Mouse (Mus musculus) erythroid progenitor cell, adult 5-6 weeks (primary cell): ENCODE measurements around the gene Gucd1. TPM values are rescaled to one million over a fixed set of nuclear protein-coding genes. Genes with fewer than 3 reads are reported as not detected.
A peak's percentile ranks its signal among the peaks of the same experiment; 100 is the strongest.
"Not testable (repeated sequence)": the region's sequence is repeated elsewhere in the genome, so short reads cannot be mapped to it uniquely, and the experiment has no call there.

Source experiments
- ATAC-seq: replicated peaks from 2 replicates; pipeline ENCODE4 v1.8.0; 2016; ENCODE audit warnings: moderate number of reproducible peaks, mild to moderate bottlenecking, moderate TSS enrichment, inconsistent platforms; ENCODE audit not compliant: poor library complexity, low FRiP score, severe bottlenecking
- total RNA-seq, 2 experiments: library from RNA; stranded (forward) in 1 of 2; stranded (reverse) in 1 of 2; fragments of 150-400 nt in 1 of 2; fragments of 186-747, 209-891 nt in 1 of 2; gene quantifications; 2 replicates each; pipeline versions ENCODE4 v1.2.3 to v1.2.4; 2015 to 2017; ENCODE audit warnings: low replicate concordance in 2 of 2

Gene Gucd1
- total RNA-seq, 2 experiments from 2014 or later, result 89.7 to 90.9 TPM

GRCm38 (mm10) chr10:75510446-75510845 lies 7.3 kb downstream of the Gucd1 start:
- ATAC-seq, result no peak

GRCm38 (mm10) chr10:75505928-75506327 lies 11.8 kb downstream of the Gucd1 start:
- not testable (repeated sequence) for ATAC-seq

DNA sequence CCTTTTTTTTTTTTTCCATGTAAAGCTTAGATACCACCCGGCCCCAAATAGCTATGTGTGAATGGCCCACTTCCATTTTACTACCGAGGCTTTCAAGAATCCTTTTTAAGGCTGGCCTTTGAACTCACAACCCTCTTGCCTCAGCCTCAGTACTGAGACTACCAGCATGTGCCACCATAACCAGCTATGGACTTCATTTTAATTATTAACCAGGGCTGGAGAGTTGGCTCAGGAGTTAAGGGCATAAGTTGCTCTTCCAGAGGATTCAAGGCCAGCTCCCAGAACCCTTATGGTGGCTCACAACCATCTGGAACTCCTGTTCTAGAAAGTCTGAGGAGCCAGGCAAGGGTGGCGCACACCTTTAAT lies 12.7 kb downstream of the Gucd1 start:
- no peak for ATAC-seq

DNA sequence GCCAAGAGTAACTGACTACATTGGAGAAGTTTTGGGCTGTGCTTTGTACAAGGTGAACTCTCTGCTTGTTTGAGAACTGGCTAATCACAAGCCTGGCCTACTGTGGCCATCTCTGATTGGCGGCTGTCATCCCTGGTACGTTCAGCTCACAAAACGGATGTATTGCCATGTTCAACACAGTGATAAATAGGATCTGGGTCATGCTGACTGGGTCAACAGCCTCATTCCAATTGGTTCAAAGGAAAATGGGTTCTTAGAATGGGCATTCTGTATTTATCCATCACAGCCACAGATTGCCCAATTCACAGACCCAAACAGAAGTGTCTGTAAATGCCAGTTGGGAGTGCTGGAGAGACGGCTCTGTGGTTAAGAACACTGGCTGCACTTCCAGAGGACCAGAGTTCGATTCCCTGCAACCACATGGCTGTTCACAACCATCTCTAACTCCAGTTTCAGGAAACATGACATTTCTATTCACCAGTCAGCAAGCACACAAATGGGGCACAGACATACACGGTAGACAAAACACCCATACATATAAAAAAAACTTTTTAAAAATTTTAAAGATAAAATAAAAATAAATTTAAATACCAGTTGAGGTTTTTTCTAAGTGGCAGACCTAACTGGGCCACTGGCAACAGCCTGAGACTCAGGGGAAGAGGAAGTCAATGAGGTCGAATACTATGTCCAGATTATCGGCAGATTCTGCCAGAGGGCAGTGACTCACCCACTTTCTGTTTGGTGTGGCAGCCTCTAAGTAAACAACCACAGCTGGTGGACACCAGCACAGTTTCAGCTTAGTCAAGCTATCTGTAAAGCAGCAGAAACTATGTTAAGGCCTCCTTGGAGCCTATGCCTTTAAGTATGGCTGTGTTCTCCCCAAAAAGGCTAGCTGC lies 13.3 kb downstream of the Gucd1 start:
- ATAC-seq, result no peak

DNA sequence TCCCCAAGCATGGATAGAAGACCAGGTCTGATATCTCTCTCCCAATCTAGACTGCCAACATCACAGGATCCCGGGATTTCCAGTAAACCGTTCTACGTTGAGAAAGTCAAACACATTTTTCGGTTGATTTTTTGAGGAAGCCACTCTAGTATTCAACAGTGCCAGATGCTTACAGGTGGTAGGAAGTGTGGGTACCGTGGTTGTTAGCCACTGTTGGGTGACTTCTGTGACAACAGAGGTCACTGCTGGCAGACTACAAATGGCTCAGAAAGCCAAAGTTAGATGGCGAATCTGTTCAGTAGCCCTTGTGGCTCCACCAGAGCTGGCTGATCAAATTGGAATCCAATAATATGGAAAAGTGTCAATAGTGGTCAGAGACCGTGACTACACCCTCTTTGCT lies 14.1 kb downstream of the Gucd1 start:
- ATAC-seq, result no peak

DNA sequence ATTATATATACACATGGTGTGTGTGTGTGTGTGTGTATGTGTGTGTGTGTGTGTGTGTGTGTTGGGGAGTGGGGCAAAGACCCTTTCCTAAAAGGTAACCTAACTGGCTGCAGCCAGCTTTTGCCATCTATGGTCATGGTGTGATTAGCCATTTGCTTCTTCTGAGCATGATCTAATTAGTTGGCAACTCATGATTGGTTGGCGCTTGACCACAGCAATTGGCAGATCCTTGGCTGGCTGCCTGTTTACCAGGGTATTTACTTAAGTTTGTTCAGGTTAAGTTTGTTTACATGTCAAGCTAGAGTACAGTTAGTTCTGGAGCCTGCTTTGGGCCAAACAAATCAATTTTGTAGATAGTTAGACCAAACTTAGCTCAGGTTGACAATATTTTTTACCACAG lies 16.1 kb downstream of the Gucd1 start:
- no peak for ATAC-seq

- ATAC-seq, result peak; percentile 42
Measured at GRCm38 (mm10) chr10:75500345-75500744, 17.4 kb downstream of the Gucd1 start.

GRCm38 (mm10) chr10:75499791-75500190 lies 18.0 kb downstream of the Gucd1 start:
- no peak for ATAC-seq

DNA sequence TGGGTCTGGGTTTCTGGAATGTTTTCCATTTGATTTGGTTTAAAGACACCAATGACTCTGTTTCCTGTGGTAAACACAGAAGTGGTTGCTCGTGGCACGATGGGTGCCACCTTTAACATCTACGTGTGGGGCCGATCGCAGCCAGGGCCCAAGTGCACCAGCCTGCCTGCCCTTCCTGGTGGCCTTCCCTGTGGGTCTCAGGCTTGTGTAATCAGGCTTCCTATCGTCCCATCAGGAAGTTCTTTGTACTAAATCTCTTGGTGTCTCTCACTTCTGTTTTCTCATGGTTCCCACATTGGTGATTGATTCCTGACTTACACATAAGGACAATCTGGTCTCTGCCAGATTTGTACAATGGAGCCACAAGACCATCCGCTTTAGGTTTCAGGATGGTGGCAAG lies 18.6 kb downstream of the Gucd1 start:
- not testable (repeated sequence) for ATAC-seq

- ATAC-seq, result no peak
Measured at GRCm38 (mm10) chr10:75495921-75496320, 21.9 kb downstream of the Gucd1 start.

DNA sequence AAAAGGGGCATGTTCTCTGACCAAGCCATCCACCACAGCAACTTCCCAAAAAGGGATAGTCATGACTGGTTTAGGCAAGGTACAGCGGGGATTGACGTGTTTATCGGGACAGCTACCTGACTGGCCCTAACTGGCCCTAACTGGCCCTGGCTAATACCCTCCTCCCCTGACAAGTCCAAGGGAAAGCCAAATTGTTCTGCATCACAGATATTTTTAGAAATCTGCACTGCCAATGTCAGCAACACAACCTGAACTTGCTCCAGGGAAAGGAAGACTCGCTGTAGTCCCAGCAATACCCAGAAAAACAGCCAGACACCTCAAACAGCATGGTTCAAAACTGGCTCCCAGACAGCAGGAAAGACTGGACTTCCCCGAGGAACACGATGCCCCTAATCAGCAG lies 22.5 kb downstream of the Gucd1 start:
- no peak for ATAC-seq

DNA sequence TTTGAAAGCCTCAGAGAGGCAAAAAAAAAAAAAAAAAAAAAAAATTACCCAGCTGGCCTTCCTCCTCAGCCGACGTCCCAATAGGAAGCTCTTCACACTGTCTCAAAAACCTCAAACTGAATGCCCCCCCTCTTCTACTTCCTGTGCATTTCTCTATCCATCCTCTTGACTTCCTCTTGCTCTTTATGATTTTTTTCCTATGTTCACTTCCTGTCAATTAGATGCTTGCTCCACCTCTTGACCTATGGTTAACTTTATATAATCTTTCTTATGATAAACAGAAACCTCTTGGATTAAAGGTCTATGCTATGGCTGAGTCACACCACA lies 25.9 kb downstream of the Gucd1 start:
- no peak for ATAC-seq

DNA sequence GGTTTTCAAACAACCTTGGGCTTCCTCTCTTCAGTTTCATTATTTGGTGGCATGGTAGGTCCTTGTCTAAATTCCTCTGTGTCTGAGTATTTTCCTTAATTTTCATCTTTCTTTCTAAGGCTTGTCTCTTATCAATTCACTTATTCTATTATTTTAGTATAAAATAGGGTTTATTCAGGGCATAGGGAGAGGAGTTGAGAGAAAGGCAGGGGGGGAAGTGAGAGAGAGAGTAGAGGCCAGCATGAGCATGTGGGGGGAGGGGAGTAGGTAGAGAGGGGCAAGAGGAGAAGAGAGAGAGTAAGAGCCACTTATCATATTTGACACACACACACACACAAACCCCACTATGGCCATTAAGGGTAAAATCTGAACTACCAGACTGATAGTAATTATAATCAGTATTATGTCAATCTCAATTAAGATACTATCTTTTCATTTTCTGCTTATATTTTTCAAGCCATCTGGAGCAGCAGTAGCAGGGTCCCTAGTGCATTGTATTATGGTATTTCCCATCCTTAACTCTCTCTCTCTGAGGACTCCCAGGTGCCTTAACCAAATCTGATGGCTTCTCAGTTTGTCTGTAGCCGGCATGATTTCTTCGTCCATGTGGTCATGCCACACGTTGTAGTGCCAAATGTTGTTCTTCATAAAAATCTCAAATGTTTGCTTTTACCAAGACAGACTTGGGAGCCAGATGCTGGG lies 26.4 kb downstream of the Gucd1 start:
- ATAC-seq, result no peak

DNA sequence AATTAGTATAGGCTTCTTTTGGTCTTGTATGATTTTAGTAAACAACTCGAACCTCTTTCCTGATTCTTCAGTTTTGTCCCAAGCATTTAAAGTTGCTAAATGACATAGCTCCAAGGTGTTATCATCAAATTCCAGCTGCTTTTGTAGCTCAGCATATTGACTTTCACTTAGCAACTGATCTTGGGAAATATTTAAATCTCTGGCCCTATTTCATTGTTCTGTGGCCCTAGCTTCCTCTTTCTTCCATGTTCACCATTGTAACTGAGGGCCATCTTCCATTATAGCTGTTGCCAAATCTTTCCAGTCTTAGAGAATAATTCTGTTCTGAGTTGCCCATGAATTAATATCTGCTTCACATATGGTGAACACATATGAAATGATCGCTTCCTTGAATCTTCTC lies 27.0 kb downstream of the Gucd1 start:
- ATAC-seq, result no peak

DNA sequence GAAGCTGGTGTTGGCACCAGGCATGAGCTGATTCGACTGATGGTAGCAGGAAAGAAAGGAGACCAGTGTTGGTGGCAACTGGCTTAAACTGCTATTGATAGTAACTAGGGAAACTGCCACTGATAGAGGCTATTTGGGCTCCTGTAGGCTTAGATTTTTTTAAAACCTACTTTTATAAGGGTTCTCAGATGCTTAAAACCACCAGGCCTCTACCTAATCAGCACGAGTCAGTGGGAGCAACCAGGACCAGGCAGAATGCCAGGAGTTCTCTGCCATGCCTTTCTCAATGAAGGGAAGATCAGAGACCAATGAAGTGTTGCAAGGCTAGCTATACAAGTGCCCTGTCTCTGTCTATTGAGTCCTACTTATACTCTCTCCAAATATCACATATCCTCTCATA lies 28.2 kb downstream of the Gucd1 start:
- ATAC-seq, result no peak

DNA sequence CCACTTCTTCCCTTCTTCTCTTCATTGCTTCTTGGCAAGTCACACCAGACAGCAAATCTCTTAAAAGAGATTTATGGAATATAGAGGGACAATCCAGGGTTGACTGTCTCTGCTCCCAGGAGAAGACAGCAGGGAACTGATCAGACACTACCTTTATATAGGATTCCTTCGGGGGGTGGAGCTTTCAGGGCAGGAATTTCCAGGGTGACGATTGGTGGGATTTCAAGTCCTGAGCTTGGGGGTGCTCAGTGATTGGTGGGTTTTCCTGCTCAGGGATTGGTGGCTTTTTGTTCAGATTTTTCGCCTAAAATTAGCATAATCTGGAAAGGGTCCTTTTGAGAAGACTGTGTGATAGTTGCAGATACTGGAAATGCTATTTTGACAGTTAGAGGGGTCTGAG lies 30.6 kb downstream of the Gucd1 start:
- no peak for ATAC-seq

GRCm38 (mm10) chr10:75486086-75486979 lies 31.4 kb downstream of the Gucd1 start:
- ATAC-seq, result peak; percentile 81

DNA sequence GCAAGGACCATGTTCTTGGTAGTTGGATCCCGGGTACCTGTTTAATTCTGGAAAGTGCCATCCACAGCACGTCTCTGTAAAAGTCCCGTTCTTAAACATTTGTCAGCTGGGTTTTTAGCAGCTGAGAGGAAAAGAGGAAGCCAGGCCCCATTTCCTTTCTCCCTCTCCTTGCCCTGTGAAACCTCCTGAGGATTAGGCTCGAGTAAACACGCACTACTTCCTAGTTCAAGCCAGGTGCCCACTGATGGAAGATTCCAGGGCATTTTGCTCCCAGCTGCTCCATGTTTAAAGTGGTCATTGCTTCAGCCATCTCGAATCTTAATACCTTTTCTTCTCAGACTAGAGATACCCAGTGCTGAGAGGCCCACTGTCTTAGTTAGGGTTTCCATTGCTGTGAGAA lies 33.0 kb downstream of the Gucd1 start:
- ATAC-seq, result no peak

- ATAC-seq, result no peak
Measured at GRCm38 (mm10) chr10:75484066-75484465, 33.7 kb downstream of the Gucd1 start.

GRCm38 (mm10) chr10:75482919-75483483 lies 34.8 kb downstream of the Gucd1 start:
- no peak for ATAC-seq
